ENCODE assay signal across 10 mouse cellular contexts in genomic region chr11:97571266-97572088, GRCm38 (mm10). TPM values are rescaled to one million over a fixed set of nuclear protein-coding genes. Genes with fewer than 3 reads are reported as not detected.
DNase-seq lines count a peak whose midpoint lies in the region; ATAC-seq lines count a peak whose summit lies in the region.
"Had no signal": no experiment of that assay in that cellular context is flagged by ENCODE, and none has a peak within 500 bp of the region (broad histone marks: within the 10 kb centered on the region; RNA-seq: fewer than 3 reads in every experiment).

No protein-coding gene starts in this region.

- peak overlapping the region; percentile 90 for H3K4me2 ChIP-seq in hindbrain, embryonic 15.5 days
- H3K4me2 ChIP-seq in neural tube, embryonic 15.5 days, result peak overlapping the region; percentile 90
- H3K4me2 ChIP-seq: liver, embryonic 15.5 days had no signal

- 11% methylated on average over 8 of the region's 8 CpGs for WGBS in forebrain, embryonic 10.5 days
- 3% methylated on average over 8 of the region's 8 CpGs for WGBS in hindbrain, embryonic 15.5 days
- WGBS in neural tube, embryonic 15.5 days, result 4% methylated on average over 8 of the region's 8 CpGs

- peak overlapping the region; percentile 69 for H3K27ac ChIP-seq in forebrain, embryonic 10.5 days
- peak overlapping the region; percentile 95 for H3K27ac ChIP-seq in hindbrain, embryonic 15.5 days (replicated peaks)
- H3K27ac ChIP-seq in neural tube, embryonic 15.5 days (replicated peaks), result peak overlapping the region; percentile 58; the same call in 1 of the 2 replicates
- H3K27ac ChIP-seq: kidney, postnatal 0 days; liver, embryonic 15.5 days had no signal

- no peak for ATAC-seq in hindbrain, embryonic 15.5 days (ENCODE audit: low FRiP score, low read depth)
- no peak for ATAC-seq in neural tube, embryonic 15.5 days (ENCODE audit: low FRiP score)
- ATAC-seq in activated CD4-positive, CD25-positive, alpha-beta regulatory T cell, adult 4 months, result no peak

- no peaks in the 10 kb centered on the region for H3K9me3 ChIP-seq in forebrain, embryonic 10.5 days
- no peaks in the 10 kb centered on the region for H3K9me3 ChIP-seq in hindbrain, embryonic 15.5 days
- no peaks in the 10 kb centered on the region for H3K9me3 ChIP-seq in neural tube, embryonic 15.5 days (replicated peaks)
- H3K9me3 ChIP-seq: liver, embryonic 15.5 days had no signal

- peak overlapping the region; percentile 21; the same call in 1 of the 2 replicates for H3K4me3 ChIP-seq in forebrain, embryonic 10.5 days
- H3K4me3 ChIP-seq in hindbrain, embryonic 15.5 days, result peak overlapping the region; percentile 82
- H3K4me3 ChIP-seq in neural tube, embryonic 15.5 days (replicated peaks), result peak overlapping the region; percentile 69; the same call in 1 of the 2 replicates
- H3K4me3 ChIP-seq: liver, embryonic 15.5 days had no signal

- H3K36me3 ChIP-seq in forebrain, embryonic 10.5 days (replicated peaks), result no peaks in the 10 kb centered on the region
- H3K36me3 ChIP-seq in hindbrain, embryonic 15.5 days, result no peaks in the 10 kb centered on the region
- H3K36me3 ChIP-seq in neural tube, embryonic 15.5 days, result no peaks in the 10 kb centered on the region
- H3K36me3 ChIP-seq: liver, embryonic 15.5 days had no signal

- H3K4me1 ChIP-seq in forebrain, embryonic 10.5 days, result peaks cover 100% of the 10 kb centered on the region
- peaks cover 86% of the 10 kb centered on the region for H3K4me1 ChIP-seq in hindbrain, embryonic 15.5 days (replicated peaks)
- peaks cover 90% of the 10 kb centered on the region for H3K4me1 ChIP-seq in neural tube, embryonic 15.5 days

- peak overlapping the region; percentile 96 for H3K9ac ChIP-seq in hindbrain, embryonic 15.5 days
- 0 out of 2 replicates have a peak overlapping the region, but pooled peaks have one; percentile 95 for H3K9ac ChIP-seq in neural tube, embryonic 15.5 days (replicated peaks)
- H3K9ac ChIP-seq: liver, embryonic 15.5 days had no signal

- peak; percentile 65 for DNase-seq in left cerebral cortex, postnatal 4 days
- DNase-seq in left cerebral cortex, adult 9 months (ENCODE audit: low spot score in 2 of 2), result no peak
- DNase-seq in forebrain, embryonic 10.5 days (ENCODE audit: extremely low spot score, low spot score), result no peak
- DNase-seq in urinary bladder, postnatal 4 days (ENCODE audit: low spot score in 2 of 2), result no peak
- DNase-seq: embryo, embryonic 11 days had no signal

- peaks cover 98% of the 10 kb centered on the region for H3K27me3 ChIP-seq in forebrain, embryonic 10.5 days (ENCODE audit: poor library complexity, severe bottlenecking)
- no peaks in the 10 kb centered on the region for H3K27me3 ChIP-seq in hindbrain, embryonic 15.5 days
- H3K27me3 ChIP-seq in neural tube, embryonic 15.5 days (replicated peaks), result no peaks in the 10 kb centered on the region

- intact Hi-C loops in left cerebral cortex, postnatal 4 days (cut with DNase I), result no loop called here

RNA-seq across cellular contexts. Expression of gene Srcin1, which starts 4.5 kb away (rescaled TPM):
- 100 to 1,000 TPM; 163 to 177 TPM for total RNA-seq in left cerebral cortex, postnatal 4 days (2021)
- polyA plus RNA-seq in forebrain, embryonic 10.5 days (2016; fragmentation: Nextera tagmentation; extraction: Ambion mirVana), result 0.91 and 1.1 TPM in 2 replicates
- 11.9 TPM in 2 replicates for polyA plus RNA-seq in hindbrain, embryonic 15.5 days (2015; fragmentation: Nextera tagmentation; extraction: Ambion mirVana)
- 7.2 and 10.5 TPM in 2 replicates for polyA plus RNA-seq in neural tube, embryonic 15.5 days (2015; fragmentation: Nextera tagmentation; extraction: Ambion mirVana)
- polyA plus RNA-seq in activated CD4-positive, CD25-positive, alpha-beta regulatory T cell, adult 4 months (2017; shearing (Covaris generic)), result not detected
- polyA plus RNA-seq: liver, embryonic 15.5 days had no signal

RNA-seq across cellular contexts. Expression of gene Epop, which starts 58.0 kb away (rescaled TPM):
- 1 to 10 TPM; 5.6 to 6.3 TPM for total RNA-seq in left cerebral cortex, postnatal 4 days (2021)
- 11.4 and 11.6 TPM in 2 replicates for polyA plus RNA-seq in forebrain, embryonic 10.5 days (2016; fragmentation: Nextera tagmentation; extraction: Ambion mirVana)
- 2.6 and 3.0 TPM in 2 replicates for polyA plus RNA-seq in hindbrain, embryonic 15.5 days (2015; fragmentation: Nextera tagmentation; extraction: Ambion mirVana)
- polyA plus RNA-seq in neural tube, embryonic 15.5 days (2015; fragmentation: Nextera tagmentation; extraction: Ambion mirVana), result 2.1 TPM in 2 replicates
- polyA plus RNA-seq in activated CD4-positive, CD25-positive, alpha-beta regulatory T cell, adult 4 months (2017; shearing (Covaris generic)), result under 1 TPM; 0.40 to 0.61 TPM

Comparison
In these comparisons a context has a peak if more than half of its experiments do, and no peak if none do; other contexts are left out.
1. H3K4me3 ChIP-seq: peak in every context shown above with its lines; median percentile 82 in hindbrain, embryonic 15.5 days; 69 in neural tube, embryonic 15.5 days; 21 in forebrain, embryonic 10.5 days.